Mouse (Mus musculus) C2C12 (cell line): ENCODE data around the gene Lin52. TPM values are rescaled to one million over a fixed set of nuclear protein-coding genes. Genes with fewer than 3 reads are reported as not detected.
A peak's percentile ranks its signal among the peaks of the same experiment; 100 is the strongest.

Experiments
- H3K27me3 ChIP-seq: one replicate; pipeline ENCODE4 v1.6.1; 2011; ENCODE audit not compliant: control insufficient read depth, insufficient read depth, insufficient read length
- H3K36me3 ChIP-seq: one replicate; pipeline ENCODE4 v1.6.1; 2011; ENCODE audit not compliant: control insufficient read depth, insufficient read depth
- H3K4me3 ChIP-seq: one replicate; pipeline ENCODE4 v1.5.1; 2011; ENCODE audit warnings: mild to moderate bottlenecking, control low read depth; ENCODE audit not compliant: poor library complexity, insufficient read depth, severe bottlenecking
- H3K79me2 ChIP-seq: one replicate; pipeline ENCODE4 v1.6.1; 2011; ENCODE audit not compliant: control insufficient read depth, insufficient read depth
- H3K79me3 ChIP-seq: one replicate; pipeline ENCODE4 v1.6.1; 2011; ENCODE audit warnings: low read depth, control low read depth
- H3ac ChIP-seq: one replicate; pipeline ENCODE3; 2011; ENCODE audit warnings: low read depth; ENCODE audit not compliant: control insufficient read depth, insufficient read length
- CEBPB ChIP-seq: IDR thresholded peaks from one replicate; pipeline ENCODE4 v1.6.1; 2011; ENCODE audit warnings: low read depth, mild to moderate bottlenecking, control low read depth, moderate library complexity
- CTCF ChIP-seq: IDR thresholded peaks from one replicate; pipeline ENCODE4 v1.5.1; 2011; ENCODE audit not compliant: control insufficient read depth, insufficient read depth, insufficient read length
- FOSL1 ChIP-seq: IDR thresholded peaks from one replicate; pipeline ENCODE4 v1.8.0; 2011; ENCODE audit warnings: mild to moderate bottlenecking, low read length; ENCODE audit not compliant: poor library complexity, insufficient read depth, severe bottlenecking
- MAX ChIP-seq: IDR thresholded peaks from one replicate; pipeline ENCODE4 v1.6.1; 2011; ENCODE audit warnings: mild to moderate bottlenecking, control low read depth
- MYOD1 ChIP-seq: IDR thresholded peaks from one replicate; pipeline ENCODE4 v1.6.1; 2011; ENCODE audit warnings: low read depth; ENCODE audit not compliant: control insufficient read depth, insufficient read length
- MYOG ChIP-seq: IDR thresholded peaks from one replicate; pipeline ENCODE4 v1.6.1; 2011; ENCODE audit not compliant: control insufficient read depth, insufficient read length; ENCODE audit errors: extremely low read depth
- USF1 ChIP-seq: IDR thresholded peaks from one replicate; pipeline ENCODE4 v1.6.1; 2011; ENCODE audit warnings: low read depth, mild to moderate bottlenecking, control low read depth, moderate library complexity
- polyA plus RNA-seq: library from polyadenylated mRNA; unstranded; fragments of >200 nt; fragmentation: generic; extraction: Trizol; gene quantifications from one replicate; pipeline ENCODE4 v1.2.1, GENCODE M21; 2012; ENCODE audit warnings: missing spikeins

Lin52 gene
- polyA plus RNA-seq, 1 experiment: 2.8 TPM

- no peaks in the 10 kb centered on the region for H3K79me2 ChIP-seq
- no peaks in the 10 kb centered on the region for H3K36me3 ChIP-seq
- peaks cover 13% of the 10 kb centered on the region for H3K27me3 ChIP-seq
- no peaks in the 10 kb centered on the region for H3K79me3 ChIP-seq
- TF ChIP-seq CEBPB: no peak
- no peak for TF ChIP-seq FOSL1
- TF ChIP-seq USF1: no peak
- no peak for TF ChIP-seq MYOD1
- no peak for TF ChIP-seq MYOG
- no peak for TF ChIP-seq MAX
- TF ChIP-seq CTCF: no peak
- H3K4me3 ChIP-seq: no peak overlapping the region
- no peak overlapping the region for H3ac ChIP-seq
These were observed 126.7 kb downstream of the Lin52 start for GRCm38 (mm10) chr12:84577768-84578439.

- no peaks in the 10 kb centered on the region for H3K79me2 ChIP-seq
- peaks cover 10% of the 10 kb centered on the region for H3K27me3 ChIP-seq
- H3ac ChIP-seq: no peak overlapping the region
- TF ChIP-seq MYOG (no peak), FOSL1 (no peak), CTCF (no peak), CEBPB (no peak)
- no peaks in the 10 kb centered on the region for H3K36me3 ChIP-seq
- H3K4me3 ChIP-seq: no peak overlapping the region
- H3K79me3 ChIP-seq: no peaks in the 10 kb centered on the region
These were observed 127.2 kb downstream of the Lin52 start for GRCm38 (mm10) chr12:84578440-84578770.

- H3K79me2 ChIP-seq: no peaks in the 10 kb centered on the region
- H3K4me3 ChIP-seq: no peak overlapping the region
- H3K36me3 ChIP-seq: no peaks in the 10 kb centered on the region
- no peak overlapping the region for H3ac ChIP-seq
- H3K27me3 ChIP-seq: peaks cover 18% of the 10 kb centered on the region
- no peaks in the 10 kb centered on the region for H3K79me3 ChIP-seq
- TF ChIP-seq CEBPB (no peak), FOSL1 (no peak), MYOD1 (no peak), CTCF (no peak), MYOG (no peak), MAX (no peak), USF1 (no peak)
These were observed 130.1 kb downstream of the Lin52 start for GRCm38 (mm10) chr12:84581285-84581684.

GRCm38 (mm10) chr12:84589825-84590761, 138.9 kb downstream of the Lin52 start:
- Histone ChIP-seq H3K79me3 (no peaks in the 10 kb centered on the region), H3ac (no peak overlapping the region), H3K79me2 (no peaks in the 10 kb centered on the region), H3K36me3 (no peaks in the 10 kb centered on the region), H3K4me3 (peak overlapping the region; percentile 26), H3K27me3 (peaks cover 10% of the 10 kb centered on the region)
- TF ChIP-seq MAX (peak; percentile 46), USF1 (no peak), MYOD1 (no peak), CTCF (peak; percentile 100), CEBPB (no peak), MYOG (no peak)

Other genes starting within 250 kb of the Lin52 start
- gene Elmsan1, start 232.5 kb upstream of the Lin52 start, polyA plus RNA-seq: 6.5 TPM
- gene Ptgr2, start 166.2 kb upstream of the Lin52 start, polyA plus RNA-seq: 13.3 TPM
- gene Zfp410, start 134.6 kb upstream of the Lin52 start, polyA plus RNA-seq: 23.5 TPM
- gene Coq6, start 89.8 kb upstream of the Lin52 start, polyA plus RNA-seq: 32.7 TPM
- 0.50 TPM for gene Fam161b, start 89.6 kb upstream of the Lin52 start, polyA plus RNA-seq
- 4.5 TPM for gene Entpd5, start 42.4 kb upstream of the Lin52 start, polyA plus RNA-seq
- 0.25 TPM for gene Bbof1, start 42.4 kb upstream of the Lin52 start, polyA plus RNA-seq
- gene Rnf113a2, start 34.2 kb upstream of the Lin52 start, polyA plus RNA-seq: 3.0 TPM
- gene Aldh6a1, start 418 bp upstream of the Lin52 start, polyA plus RNA-seq: 0.47 TPM
- not detected for gene Vsx2, start 118.3 kb downstream of the Lin52 start, polyA plus RNA-seq
- 8.5 TPM for gene Abcd4, start 166.0 kb downstream of the Lin52 start, polyA plus RNA-seq
- gene Vrtn, start 189.6 kb downstream of the Lin52 start, polyA plus RNA-seq: not detected
- gene Syndig1l, start 247.4 kb downstream of the Lin52 start, polyA plus RNA-seq: not detected